Mouse (Mus musculus): Measurements from ENCODE around the gene Gm10112. TPM values are rescaled to one million over a fixed set of nuclear protein-coding genes. Genes with fewer than 3 reads are reported as not detected.

Gm10112 gene
- polyA plus RNA-seq (2017; shearing (Covaris generic)), result not detected

GRCm38 (mm10) chrX:111168040-111168439 lies at the start of gene Gm10112:
Gene Gm10112 (plus strand): TSS chrX:111168340.
- ATAC-seq, result no peak

- ATAC-seq, result no peak
Observed at GRCm38 (mm10) chrX:111189574-111189973, 21.4 kb downstream of the Gm10112 start.

GRCm38 (mm10) chrX:111196376-111196775 lies 28.2 kb downstream of the Gm10112 start:
- no peak for ATAC-seq

- ATAC-seq, result no peak
Observed at GRCm38 (mm10) chrX:111210225-111210624, 42.1 kb downstream of the Gm10112 start.

Other genes starting within 250 kb of the Gm10112 start
- not detected for gene Cylc1, start 57.9 kb upstream of the Gm10112 start, polyA plus RNA-seq (2017; shearing (Covaris generic))

Measured in inflammation-experienced regulatory T-cells, adult 6 months (primary cell).